30 mouse cellular contexts compared by ENCODE assay signal in the genomic region with DNA sequence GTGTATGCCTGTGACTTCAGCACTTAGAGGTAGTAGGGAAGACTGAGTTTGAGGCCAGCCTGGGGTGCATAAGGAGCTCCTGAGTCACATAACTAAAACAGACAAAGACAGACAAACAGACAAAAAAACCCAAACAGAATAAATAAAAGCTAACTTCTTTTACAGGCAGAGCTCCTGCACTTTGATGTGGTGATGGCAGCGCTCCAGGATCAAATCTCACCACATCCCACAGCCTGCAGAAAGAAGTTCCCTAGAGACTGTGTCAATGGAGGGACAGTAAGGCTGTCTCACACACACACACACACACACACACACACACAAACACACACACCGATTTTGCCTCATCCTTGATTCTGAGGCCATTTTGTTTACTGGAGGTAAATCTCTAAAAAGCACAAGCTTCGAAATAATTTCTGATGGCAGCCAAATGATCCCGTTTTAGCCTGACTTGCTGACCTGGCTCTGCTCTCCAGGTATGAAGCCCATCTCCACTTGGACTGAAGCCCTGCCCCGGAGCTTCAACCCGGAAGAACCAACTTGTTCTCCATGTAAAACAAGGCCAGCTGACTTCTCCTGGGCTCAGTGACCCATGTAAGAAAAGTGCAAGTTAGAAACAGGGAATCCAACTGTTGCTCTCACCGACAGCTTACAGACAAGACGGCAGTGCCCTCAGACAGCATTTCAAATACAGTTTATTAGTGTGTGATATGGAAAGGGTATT. TPM values are rescaled to one million over a fixed set of nuclear protein-coding genes. Genes with fewer than 3 reads are reported as not detected.
DNase-seq lines count a peak whose midpoint lies in the region; ATAC-seq and TF ChIP-seq lines count a peak whose summit lies in the region.
"Had no signal": no experiment of that assay in that cellular context is flagged by ENCODE, and none has a peak within 500 bp of the region (broad histone marks: within the 10 kb centered on the region; RNA-seq: fewer than 3 reads in every experiment).

No protein-coding gene starts in this region.

- no peaks in the 10 kb centered on the region for H3K9me3 ChIP-seq in kidney, embryonic 15.5 days (replicated peaks)
- H3K9me3 ChIP-seq in midbrain, embryonic 15.5 days = no peaks in the 10 kb centered on the region
- H3K9me3 ChIP-seq: embryonic facial prominence, embryonic 10.5 days; embryonic facial prominence, embryonic 15.5 days; forebrain, embryonic 12.5 days; G1E; heart, embryonic 13.5 days; limb, embryonic 13.5 days; lung, embryonic 15.5 days had no signal

- no peak for ATAC-seq in kidney, embryonic 15.5 days (replicated peaks; ENCODE audit: low FRiP score)
- no peak for ATAC-seq in midbrain, embryonic 15.5 days (replicated peaks)
- ATAC-seq: forebrain, postnatal 0 days; inflammation-experienced regulatory T-cells, adult 6 months had no signal

- H3K36me3 ChIP-seq in kidney, adult 2 months (ENCODE audit: control insufficient read depth, insufficient read depth, low read length) = no peaks in the 10 kb centered on the region
- H3K36me3 ChIP-seq in kidney, embryonic 15.5 days = peaks cover 1% of the 10 kb centered on the region
- H3K36me3 ChIP-seq in thymus, adult 2 months (ENCODE audit: control insufficient read depth, insufficient read depth, low read length) = no peaks in the 10 kb centered on the region
- no peaks in the 10 kb centered on the region for H3K36me3 ChIP-seq in midbrain, embryonic 15.5 days (replicated peaks)
- H3K36me3 ChIP-seq: lung, embryonic 15.5 days had no signal

- H3K4me2 ChIP-seq in kidney, embryonic 15.5 days = no peak overlapping the region
- no peak overlapping the region for H3K4me2 ChIP-seq in midbrain, embryonic 15.5 days
- H3K4me2 ChIP-seq: embryonic facial prominence, embryonic 15.5 days; forebrain, embryonic 12.5 days; heart, embryonic 13.5 days; hindbrain, embryonic 14.5 days; limb, embryonic 13.5 days; liver, embryonic 11.5 days; lung, embryonic 15.5 days; midbrain, embryonic 11.5 days had no signal

- no peaks in the 10 kb centered on the region for H3K27me3 ChIP-seq in kidney, adult 2 months (replicated peaks; ENCODE audit: control insufficient read depth, insufficient read depth, low read length)
- no peaks in the 10 kb centered on the region for H3K27me3 ChIP-seq in kidney, embryonic 15.5 days
- H3K27me3 ChIP-seq in thymus, adult 2 months (ENCODE audit: control insufficient read depth, insufficient read depth, low read length) = no peaks in the 10 kb centered on the region
- H3K27me3 ChIP-seq in midbrain, embryonic 15.5 days (replicated peaks) = peaks cover 1% of the 10 kb centered on the region; the same call in 1 of the 2 replicates
- H3K27me3 ChIP-seq: embryonic facial prominence, embryonic 15.5 days; limb, embryonic 13.5 days; lung, embryonic 15.5 days had no signal

- no peak overlapping the region for H3K27ac ChIP-seq in kidney, adult 2 months (ENCODE audit: insufficient read depth, low read depth, low read length)
- no peak overlapping the region for H3K27ac ChIP-seq in kidney, embryonic 15.5 days
- H3K27ac ChIP-seq in thymus, adult 2 months (ENCODE audit: control insufficient read depth, insufficient read depth, low read length) = no peak overlapping the region
- no peak overlapping the region for H3K27ac ChIP-seq in midbrain, embryonic 15.5 days
- H3K27ac ChIP-seq: embryonic facial prominence, embryonic 10.5 days; embryonic facial prominence, embryonic 15.5 days; forebrain, embryonic 12.5 days; heart, embryonic 13.5 days; hindbrain, embryonic 14.5 days; layer of hippocampus, adult 2 months; left cerebral cortex, adult 2 months; limb, embryonic 13.5 days; lung, embryonic 15.5 days; stomach, postnatal 0 days had no signal

- H3K9ac ChIP-seq in kidney, embryonic 15.5 days = no peak overlapping the region
- no peak overlapping the region for H3K9ac ChIP-seq in midbrain, embryonic 15.5 days
- H3K9ac ChIP-seq: embryonic facial prominence, embryonic 15.5 days; forebrain, embryonic 12.5 days; forebrain, postnatal 0 days; heart, embryonic 13.5 days; hindbrain, embryonic 14.5 days; limb, embryonic 13.5 days; lung, embryonic 15.5 days had no signal

- no peak for TF ChIP-seq CTCF in kidney, adult 2 months (conservative IDR thresholded peaks at IDR 0.05; ENCODE audit: insufficient read depth, insufficient read length, low read depth, low read length)
- TF ChIP-seq CTCF in thymus, adult 2 months (IDR thresholded peaks at IDR 0.05; ENCODE audit: borderline replicate concordance, control insufficient read depth, extremely low read depth, insufficient read depth, low read length, poor library complexity) = no peak

- no peaks in the 10 kb centered on the region for H3K4me1 ChIP-seq in kidney, adult 2 months (ENCODE audit: control insufficient read depth, insufficient read depth, low read length)
- H3K4me1 ChIP-seq in kidney, embryonic 15.5 days = peaks cover 13% of the 10 kb centered on the region; the same call in 1 of the 2 replicates
- H3K4me1 ChIP-seq in thymus, adult 2 months (replicated peaks; ENCODE audit: control insufficient read depth, insufficient read depth, low read length) = peaks cover 10% of the 10 kb centered on the region
- peaks cover 5% of the 10 kb centered on the region; the same call in 1 of the 2 replicates for H3K4me1 ChIP-seq in midbrain, embryonic 15.5 days
- H3K4me1 ChIP-seq: embryonic facial prominence, embryonic 15.5 days; heart, embryonic 13.5 days; limb, embryonic 13.5 days; lung, embryonic 15.5 days had no signal

- 64% methylated on average over 8 of the region's 8 CpGs for WGBS in kidney, adult 2 months
- WGBS in kidney, embryonic 15.5 days = 66% methylated on average over 8 of the region's 8 CpGs
- WGBS in thymus, adult 2 months = 72% methylated on average over 8 of the region's 8 CpGs
- 86% methylated on average over 8 of the region's 8 CpGs for WGBS in midbrain, embryonic 15.5 days

- H3K4me3 ChIP-seq in kidney, adult 2 months (ENCODE audit: insufficient read depth, low read depth, low read length) = no peak overlapping the region
- no peak overlapping the region for H3K4me3 ChIP-seq in kidney, embryonic 15.5 days (replicated peaks)
- no peak overlapping the region for H3K4me3 ChIP-seq in thymus, adult 2 months (ENCODE audit: control insufficient read depth, insufficient read depth, low read length)
- no peak overlapping the region for H3K4me3 ChIP-seq in midbrain, embryonic 15.5 days
- H3K4me3 ChIP-seq: embryonic facial prominence, embryonic 10.5 days; embryonic facial prominence, embryonic 15.5 days; forebrain, embryonic 12.5 days; heart, embryonic 13.5 days; layer of hippocampus, adult 2 months; left cerebral cortex, adult 2 months; limb, embryonic 13.5 days; lung, embryonic 15.5 days had no signal

- peak; percentile 55 for DNase-seq in kidney, adult 2 months
- DNase-seq in thymus, adult 2 months = peak; percentile 27
- no peak for DNase-seq in thymus, adult 18-20 months
- DNase-seq in naive thymus-derived CD4-positive, alpha-beta T cell, adult 2 months (ENCODE audit: low read depth) = peak; percentile 76
- no peak for DNase-seq in right cerebral cortex, postnatal 10 days (ENCODE audit: low spot score in 2 of 2)
- DNase-seq: adrenal gland, postnatal 10 days; cerebellum, adult 8-10 months; cerebellum, postnatal 25 days; forebrain, postnatal 0 days; gastrocnemius, postnatal 10 days; heart, postnatal 10 days; spleen, adult 18-20 months had no signal

- TF ChIP-seq POLR2A in kidney, adult 2 months (IDR thresholded peaks at IDR 0.05; ENCODE audit: low read depth, low read length) = no peak
- no peak for TF ChIP-seq POLR2A in thymus, adult 2 months (IDR thresholded peaks at IDR 0.05; ENCODE audit: control insufficient read depth, extremely low read depth, insufficient read depth, low read length, poor library complexity)

RNA-seq across cellular contexts. Expression of a gene that starts 25.4 kb away (rescaled TPM):
- 0.02 and 0.03 TPM in 2 replicates for polyA plus RNA-seq in kidney, adult 2 months (2012; rRNA removed)
- polyA plus RNA-seq in kidney, embryonic 15.5 days (2015; fragmentation: Nextera tagmentation; extraction: Ambion mirVana) = not detected in 2 replicates
- 0.04 and 0.09 TPM in 2 replicates for polyA plus RNA-seq in thymus, adult 2 months (2012; rRNA removed)
- polyA plus RNA-seq in midbrain, embryonic 15.5 days (2015; fragmentation: Nextera tagmentation; extraction: Ambion mirVana) = 1.6 and 1.9 TPM in 2 replicates
- polyA plus RNA-seq: embryonic facial prominence, embryonic 15.5 days; G1E; heart, embryonic 13.5 days; inflammation-experienced regulatory T-cells, adult 6 months; kidney, embryonic 14.5 days; liver, embryonic 11.5 days; liver, embryonic 16.5 days; lung, embryonic 15.5 days; stomach, postnatal 0 days had no signal

Comparison
In these comparisons a context has a peak if more than half of its experiments do, and no peak if none do; other contexts are left out.
1. DNase-seq: peak in kidney, adult 2 months (single experiment), thymus, adult 2 months (single experiment) and naive thymus-derived CD4-positive, alpha-beta T cell, adult 2 months (single experiment); none in thymus, adult 18-20 months (0 of 2) and right cerebral cortex, postnatal 10 days (0 of 2).